ENCODE assay signal across 9 mouse cellular contexts in genomic region chr17:25794998-25795397, GRCm38 (mm10). TPM values are rescaled to one million over a fixed set of nuclear protein-coding genes. Genes with fewer than 3 reads are reported as not detected.
DNase-seq lines count a peak whose midpoint lies in the region; ATAC-seq and TF ChIP-seq lines count a peak whose summit lies in the region.
"Had no signal": no experiment of that assay in that cellular context is flagged by ENCODE, and none has a peak within 500 bp of the region (broad histone marks: within the 10 kb centered on the region; RNA-seq: fewer than 3 reads in every experiment).

No protein-coding gene starts in this region.

- no peak overlapping the region for H3K27ac ChIP-seq in gastrocnemius, adult 2 months
- no peak overlapping the region for H3K27ac ChIP-seq in limb, embryonic 15.5 days
- H3K27ac ChIP-seq in stomach, embryonic 16.5 days (ENCODE audit: low read length), result no peak overlapping the region

- peaks cover 19% of the 10 kb centered on the region for H3K36me3 ChIP-seq in megakaryocyte, embryonic 14.5 days (replicated peaks; ENCODE audit: low read length)
- H3K36me3 ChIP-seq in limb, embryonic 15.5 days, result 0 out of 2 replicates have a peak, but pooled peaks cover 3% of the 10 kb centered on the region
- H3K36me3 ChIP-seq in stomach, embryonic 16.5 days (ENCODE audit: control insufficient read depth, insufficient read depth, low read length), result no peaks in the 10 kb centered on the region

- no peak for DNase-seq in gastrocnemius, adult 2 months
- no peak for DNase-seq in gastrocnemius, adult 18-20 months (ENCODE audit: low spot score)
- DNase-seq in thymus, postnatal 0 days (ENCODE audit: low spot score), result no peak
- DNase-seq in layer of hippocampus, adult 11-12 months (ENCODE audit: low spot score), result no peak
- DNase-seq: cerebellum, adult 11 months had no signal

- peaks cover 71% of the 10 kb centered on the region for H3K4me1 ChIP-seq in megakaryocyte, embryonic 14.5 days
- peaks cover 58% of the 10 kb centered on the region for H3K4me1 ChIP-seq in limb, embryonic 15.5 days
- peaks cover 37% of the 10 kb centered on the region for H3K4me1 ChIP-seq in stomach, embryonic 16.5 days (ENCODE audit: control insufficient read depth, insufficient read depth, low read length)

- H3K9ac ChIP-seq in limb, embryonic 15.5 days, result no peak overlapping the region
- peak overlapping the region; percentile 80 for H3K9ac ChIP-seq in stomach, embryonic 16.5 days (ENCODE audit: low read length)

- 0 out of 2 replicates have a peak overlapping the region, but pooled peaks have one; percentile 12 for H3K4me3 ChIP-seq in gastrocnemius, adult 2 months
- peak overlapping the region; percentile 13 for H3K4me3 ChIP-seq in megakaryocyte, embryonic 14.5 days (replicated peaks)
- H3K4me3 ChIP-seq in limb, embryonic 15.5 days, result 0 out of 2 replicates have a peak overlapping the region, but pooled peaks have one; percentile 79
- H3K4me3 ChIP-seq in stomach, embryonic 16.5 days (replicated peaks; ENCODE audit: low read length), result 0 out of 2 replicates have a peak overlapping the region, but pooled peaks have one; percentile 3

- intact Hi-C loops in gastrocnemius, adult 2 months (cut with DNase I), result loop anchor here (10.0 kb wide), 1 partner anchor 220 kb away; the partner anchor contains the start of genes Lmf1 and Sox8

- WGBS in limb, embryonic 15.5 days, result 89% methylated on average over 17 of the region's 17 CpGs
- 88% methylated on average over 17 of the region's 17 CpGs for WGBS in stomach, embryonic 16.5 days

- H3K9me3 ChIP-seq in megakaryocyte, embryonic 14.5 days, result no peaks in the 10 kb centered on the region
- H3K9me3 ChIP-seq in limb, embryonic 15.5 days, result no peaks in the 10 kb centered on the region
- H3K9me3 ChIP-seq in stomach, embryonic 16.5 days (replicated peaks; ENCODE audit: control insufficient read depth, low read length), result no peaks in the 10 kb centered on the region

- H3K27me3 ChIP-seq in megakaryocyte, embryonic 14.5 days (replicated peaks), result peaks cover 21% of the 10 kb centered on the region
- no peaks in the 10 kb centered on the region for H3K27me3 ChIP-seq in limb, embryonic 15.5 days
- no peaks in the 10 kb centered on the region for H3K27me3 ChIP-seq in stomach, embryonic 16.5 days (ENCODE audit: control insufficient read depth, insufficient read depth, low read length)

- peak overlapping the region; percentile 68; the same call in 1 of the 2 replicates for H3K4me2 ChIP-seq in limb, embryonic 15.5 days
- peak overlapping the region; percentile 93; the same call in 1 of the 2 replicates for H3K4me2 ChIP-seq in stomach, embryonic 16.5 days (ENCODE audit: low read depth, low read length)

- no peak for ATAC-seq in megakaryocyte, adult 5-6 weeks (ENCODE audit: poor library complexity, severe bottlenecking)
- no peak for ATAC-seq in limb, embryonic 15.5 days (ENCODE audit: insufficient number of reproducible peaks, low FRiP score, low TSS enrichment, low read depth)
- no peak for ATAC-seq in stomach, embryonic 16.5 days (ENCODE audit: insufficient read depth, low FRiP score)

- no peak for TF ChIP-seq CTCF in gastrocnemius, adult 2 months (IDR thresholded peaks at IDR 0.05)

RNA-seq across cellular contexts. Expression of gene AC134908.4, which starts 0.5 kb away (rescaled TPM):
- total RNA-seq in gastrocnemius, adult 2 months (2021), result not detected
- not detected for total RNA-seq in gastrocnemius, adult 18-20 months (2021)
- not detected in 2 replicates for polyA plus RNA-seq in megakaryocyte, embryonic 14.5 days (2012; ENCODE audit: insufficient read depth, low replicate concordance)
- 0.69 and 7.2 TPM in 2 replicates for total RNA-seq in megakaryocyte, adult 5-6 weeks (2015)
- not detected in 2 replicates for total RNA-seq in megakaryocyte, adult 5-6 weeks (2017)
- 0.56 and 0.58 TPM in 2 replicates for polyA plus RNA-seq in limb, embryonic 15.5 days (2015; fragmentation: Nextera tagmentation; extraction: Ambion mirVana)
- 1.2 TPM in 1 of 2 replicates, not detected in the other for polyA plus RNA-seq in stomach, embryonic 16.5 days (2015; fragmentation: Nextera tagmentation; extraction: Ambion mirVana)
- not detected in 2 replicates for polyA plus RNA-seq in thymus, postnatal 0 days (2015; fragmentation: Nextera tagmentation; extraction: Ambion mirVana)

RNA-seq across cellular contexts. Expression of gene Metrn, which starts 1.9 kb away (rescaled TPM):
- total RNA-seq in gastrocnemius, adult 2 months (2021), result 10 to 100 TPM; 40.4 to 41.0 TPM
- total RNA-seq in gastrocnemius, adult 18-20 months (2021), result 10 to 100 TPM; 40.1 to 48.4 TPM
- polyA plus RNA-seq in megakaryocyte, embryonic 14.5 days (2012; ENCODE audit: insufficient read depth, low replicate concordance), result 59.9 and 91.1 TPM in 2 replicates
- 2.6 and 3.2 TPM in 2 replicates for total RNA-seq in megakaryocyte, adult 5-6 weeks (2015)
- total RNA-seq in megakaryocyte, adult 5-6 weeks (2017), result 8.3 and 11.2 TPM in 2 replicates
- 39.1 and 40.0 TPM in 2 replicates for polyA plus RNA-seq in limb, embryonic 15.5 days (2015; fragmentation: Nextera tagmentation; extraction: Ambion mirVana)
- 25.4 and 28.0 TPM in 2 replicates for polyA plus RNA-seq in stomach, embryonic 16.5 days (2015; fragmentation: Nextera tagmentation; extraction: Ambion mirVana)
- 68.5 and 71.6 TPM in 2 replicates for polyA plus RNA-seq in thymus, postnatal 0 days (2015; fragmentation: Nextera tagmentation; extraction: Ambion mirVana)

RNA-seq across cellular contexts. Expression of gene Fam173a, which starts 2.3 kb away (rescaled TPM):
- total RNA-seq in gastrocnemius, adult 2 months (2021), result 10 to 100 TPM; 35.9 to 43.7 TPM
- 10 to 100 TPM; 42.2 to 46.8 TPM for total RNA-seq in gastrocnemius, adult 18-20 months (2021)
- 17.4 and 23.4 TPM in 2 replicates for polyA plus RNA-seq in megakaryocyte, embryonic 14.5 days (2012; ENCODE audit: insufficient read depth, low replicate concordance)
- total RNA-seq in megakaryocyte, adult 5-6 weeks (2015), result 69.7 and 85.6 TPM in 2 replicates
- 17.7 and 36.5 TPM in 2 replicates for total RNA-seq in megakaryocyte, adult 5-6 weeks (2017)
- 85.7 and 95.6 TPM in 2 replicates for polyA plus RNA-seq in limb, embryonic 15.5 days (2015; fragmentation: Nextera tagmentation; extraction: Ambion mirVana)
- 96.9 and 102 TPM in 2 replicates for polyA plus RNA-seq in stomach, embryonic 16.5 days (2015; fragmentation: Nextera tagmentation; extraction: Ambion mirVana)
- 126 and 131 TPM in 2 replicates for polyA plus RNA-seq in thymus, postnatal 0 days (2015; fragmentation: Nextera tagmentation; extraction: Ambion mirVana)

RNA-seq across cellular contexts. Expression of gene Ccdc78, which starts 8.6 kb away (rescaled TPM):
- not detected for total RNA-seq in gastrocnemius, adult 2 months (2021)
- total RNA-seq in gastrocnemius, adult 18-20 months (2021), result not detected
- polyA plus RNA-seq in megakaryocyte, embryonic 14.5 days (2012; ENCODE audit: insufficient read depth, low replicate concordance), result not detected in 2 replicates
- not detected in 2 replicates for total RNA-seq in megakaryocyte, adult 5-6 weeks (2015)
- 0.16 TPM in 1 of 2 replicates, not detected in the other for total RNA-seq in megakaryocyte, adult 5-6 weeks (2017)
- 0.09 and 0.14 TPM in 2 replicates for polyA plus RNA-seq in limb, embryonic 15.5 days (2015; fragmentation: Nextera tagmentation; extraction: Ambion mirVana)
- polyA plus RNA-seq in stomach, embryonic 16.5 days (2015; fragmentation: Nextera tagmentation; extraction: Ambion mirVana), result 0.12 TPM in 1 of 2 replicates, not detected in the other
- polyA plus RNA-seq in thymus, postnatal 0 days (2015; fragmentation: Nextera tagmentation; extraction: Ambion mirVana), result 0.27 and 0.47 TPM in 2 replicates

RNA-seq across cellular contexts. Expression of gene Haghl, which starts 9.5 kb away (rescaled TPM):
- total RNA-seq in gastrocnemius, adult 2 months (2021), result 1 to 10 TPM; 9.0 to 9.1 TPM
- total RNA-seq in gastrocnemius, adult 18-20 months (2021), result 10 to 100 TPM; 10.6 to 10.7 TPM
- polyA plus RNA-seq in megakaryocyte, embryonic 14.5 days (2012; ENCODE audit: insufficient read depth, low replicate concordance), result 14.8 and 29.7 TPM in 2 replicates
- total RNA-seq in megakaryocyte, adult 5-6 weeks (2015), result 10.3 and 10.5 TPM in 2 replicates
- 10.7 and 15.9 TPM in 2 replicates for total RNA-seq in megakaryocyte, adult 5-6 weeks (2017)
- 53.2 and 54.4 TPM in 2 replicates for polyA plus RNA-seq in limb, embryonic 15.5 days (2015; fragmentation: Nextera tagmentation; extraction: Ambion mirVana)
- polyA plus RNA-seq in stomach, embryonic 16.5 days (2015; fragmentation: Nextera tagmentation; extraction: Ambion mirVana), result 49.8 and 54.2 TPM in 2 replicates
- polyA plus RNA-seq in thymus, postnatal 0 days (2015; fragmentation: Nextera tagmentation; extraction: Ambion mirVana), result 55.2 and 60.5 TPM in 2 replicates

Comparison
In these comparisons a context has a peak if more than half of its experiments do, and no peak if none do; other contexts are left out.
1. H3K4me3 ChIP-seq: peak in every context shown above with its lines; median percentile 79 in limb, embryonic 15.5 days; 13 in megakaryocyte, embryonic 14.5 days; 12 in gastrocnemius, adult 2 months; 3 in stomach, embryonic 16.5 days.